Mouse (Mus musculus) urinary bladder, postnatal 0 days (tissue): ENCODE measurements around the gene Cdc37. TPM values are rescaled to one million over a fixed set of nuclear protein-coding genes. Genes with fewer than 3 reads are reported as not detected.

Experiments used
- polyA plus RNA-seq: library from polyadenylated mRNA; unstranded; fragments of >200 nt; fragmentation: Nextera tagmentation; extraction: Ambion mirVana; gene quantifications from 2 replicates; pipeline ENCODE4 v1.2.1, GENCODE M21; 2015

Gene Cdc37
- 166 and 173 TPM in 2 replicates for polyA plus RNA-seq

DNA sequence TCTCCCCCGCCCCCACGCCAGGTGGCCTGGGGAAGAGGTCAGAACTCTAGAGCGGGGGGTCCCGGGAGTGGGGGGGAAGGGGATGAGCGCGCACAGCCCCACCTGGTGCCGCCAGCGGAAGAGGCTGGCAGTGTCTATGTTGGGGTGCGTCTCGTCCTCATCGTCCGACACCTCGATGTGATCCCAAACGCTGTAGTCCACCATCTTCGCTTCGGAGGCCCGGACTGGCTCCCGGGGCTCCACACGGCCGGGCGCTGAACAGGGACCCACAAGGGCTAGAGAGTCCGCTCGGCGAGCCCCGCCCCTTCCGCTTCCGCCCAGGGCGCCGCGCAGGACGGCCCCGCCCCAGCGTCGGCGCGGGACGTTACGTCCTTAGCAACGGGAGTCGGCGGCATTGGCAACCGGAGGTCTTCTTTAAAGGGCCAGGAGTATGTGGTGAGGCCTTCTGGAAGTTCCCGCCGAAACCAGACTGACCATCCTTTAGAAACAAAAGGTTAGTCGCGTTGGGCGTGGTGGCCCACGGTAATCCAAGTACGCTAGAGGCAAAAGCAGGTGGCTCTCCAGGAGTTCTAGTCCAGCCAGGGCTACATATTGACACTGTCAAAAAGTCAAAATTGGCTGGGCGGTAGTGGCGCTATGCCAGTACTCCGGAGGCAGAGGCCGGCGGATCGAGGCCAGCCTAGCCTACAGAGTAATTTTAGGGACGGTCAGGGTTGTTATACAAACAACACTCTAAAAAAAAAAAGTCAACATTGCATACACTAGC, at the start of gene Cdc37:
Gene Cdc37, minus strand, starts transcription at position 329 of the 766 bp plus-strand sequence.

DNA sequence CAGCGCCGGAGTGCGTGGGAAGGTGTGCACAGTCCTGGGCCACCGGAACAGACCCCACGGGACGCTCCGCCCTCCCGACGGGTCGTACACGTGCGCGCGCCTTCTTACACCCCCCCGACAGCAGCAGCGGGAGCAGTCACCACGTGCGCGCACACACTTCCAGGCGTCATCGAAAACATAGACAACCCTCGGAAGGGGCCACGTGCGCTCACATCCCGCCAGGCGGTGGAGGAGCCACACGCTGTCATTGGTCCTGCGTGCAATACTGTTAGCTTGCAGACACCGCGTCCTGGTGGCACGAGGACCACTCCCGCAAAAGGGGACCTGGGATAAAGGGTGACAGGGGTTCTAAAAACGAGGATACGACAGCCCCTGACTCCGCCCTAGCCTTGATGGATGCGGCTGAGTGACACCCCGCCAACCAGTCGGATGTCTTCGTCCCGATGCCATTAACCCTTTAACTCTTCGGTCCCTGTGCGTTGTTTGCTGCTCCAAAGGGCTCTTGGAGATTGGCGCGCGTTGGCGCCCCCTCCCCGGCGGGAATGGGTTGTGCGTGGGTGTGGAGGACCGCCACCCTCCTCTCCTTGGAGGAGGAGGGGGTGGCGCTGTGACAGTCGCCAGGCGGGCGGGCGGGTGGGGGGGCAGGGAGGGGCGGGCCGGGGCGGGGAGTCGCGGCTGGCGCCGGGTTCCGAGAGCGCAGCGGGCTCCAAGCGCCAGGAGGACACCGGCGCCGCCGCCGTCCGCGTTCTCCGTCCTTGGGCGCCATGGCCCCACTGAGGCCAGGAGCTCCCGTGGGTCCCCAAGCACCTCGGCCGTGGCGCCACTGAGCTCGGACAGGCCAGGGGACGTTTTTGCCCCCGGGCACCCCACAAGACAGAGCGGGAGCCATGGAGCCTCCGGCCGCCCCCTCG, 15.5 kb upstream of the Cdc37 start, which contains the start of gene Pde4a:
Gene Pde4a, plus strand, starts transcription at position 674 of the 911 bp plus-strand sequence.

DNA sequence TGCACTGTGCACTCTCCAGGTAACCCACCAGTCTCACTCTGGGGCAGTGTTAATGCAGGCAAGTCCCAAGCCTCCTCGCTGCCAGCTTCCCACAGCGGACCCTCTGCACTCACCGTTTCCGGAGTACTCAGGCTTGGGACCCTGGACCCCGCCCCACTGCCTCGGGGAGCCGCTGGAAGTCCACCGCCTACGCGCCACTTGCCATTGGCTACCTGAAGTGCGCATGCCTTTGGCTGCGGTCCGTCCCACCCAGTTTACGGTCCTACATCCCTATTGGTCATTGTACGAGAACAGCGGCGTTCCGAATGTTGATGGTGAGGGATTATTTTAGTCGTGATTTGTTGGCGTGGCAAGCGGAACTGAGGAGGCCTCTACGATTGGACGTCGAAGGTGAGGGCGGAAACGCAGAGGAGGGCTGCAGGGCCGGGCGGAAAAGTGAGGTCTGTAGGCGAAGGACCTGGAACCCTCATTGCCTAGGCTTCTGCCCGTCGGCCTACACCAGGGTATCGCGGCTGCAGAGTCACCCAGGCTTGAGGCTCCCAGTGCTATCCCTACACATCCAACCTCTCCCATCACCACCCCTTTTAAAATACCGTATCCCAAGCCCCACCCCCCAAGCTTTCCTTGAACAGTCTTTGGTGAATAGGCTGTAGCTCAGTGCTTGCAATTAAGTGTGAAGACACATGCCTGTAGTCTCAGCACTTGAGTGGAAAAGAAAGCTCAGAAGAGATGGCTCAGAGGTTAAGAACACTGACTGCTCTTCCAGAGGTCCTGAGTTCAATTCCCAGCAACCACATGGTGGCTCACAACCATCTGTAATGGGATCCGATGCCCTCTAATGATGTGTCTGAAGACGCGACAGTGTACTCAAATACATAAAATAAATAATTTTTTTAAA, 18.5 kb downstream of the Cdc37 start, which contains the start of gene Tyk2:
Gene Tyk2, minus strand, starts transcription at position 185 of the 898 bp plus-strand sequence.

DNA sequence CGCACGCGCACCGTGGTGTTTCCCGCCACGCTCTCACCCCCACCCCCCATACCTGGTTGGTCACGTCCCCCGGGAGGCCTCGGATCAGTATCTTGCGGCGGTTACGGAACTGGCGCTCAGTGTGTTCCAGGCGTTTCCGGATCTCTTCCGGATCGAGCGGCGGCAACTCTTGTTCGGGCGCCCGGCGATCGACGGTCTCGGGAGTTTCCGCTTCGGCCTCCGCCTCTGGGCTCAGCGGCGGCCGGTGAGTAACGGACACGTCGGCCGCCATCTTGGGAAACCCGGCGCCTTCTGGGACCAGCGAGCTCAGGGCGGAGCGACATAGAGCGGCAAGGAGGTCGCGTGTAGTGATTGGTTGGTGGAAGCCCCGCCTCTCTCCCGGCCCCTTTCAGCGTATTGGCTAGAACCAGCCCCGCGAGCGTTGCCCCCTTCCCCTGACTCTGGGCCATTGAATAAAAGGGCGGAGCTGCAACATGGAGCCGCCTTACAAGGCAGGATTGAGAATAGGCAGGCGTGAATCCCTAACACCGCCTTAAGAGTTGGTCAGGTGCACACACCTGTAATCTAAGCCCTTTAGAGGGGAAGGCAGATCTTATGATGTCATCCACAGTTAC, 58.0 kb downstream of the Cdc37 start, which contains the start of the genes Gm38431 and Raver1:
Gene Gm38431, minus strand, starts transcription at position 291 of the 614 bp plus-strand sequence.
Gene Raver1, minus strand, starts transcription at position 302 of the 614 bp plus-strand sequence.

Other genes starting within 250 kb of the Cdc37 start
- gene Dnmt1, start 190.1 kb downstream of the Cdc37 start, polyA plus RNA-seq = 19.8 and 22.3 TPM in 2 replicates
- 42.4 and 46.4 TPM in 2 replicates for gene S1pr2, start 173.2 kb downstream of the Cdc37 start, polyA plus RNA-seq
- 98.2 and 105 TPM in 2 replicates for gene Mrpl4, start 147.2 kb downstream of the Cdc37 start, polyA plus RNA-seq
- gene Icam1, start 134.0 kb downstream of the Cdc37 start, polyA plus RNA-seq = 15.9 and 21.2 TPM in 2 replicates
- gene Icam4, start 120.6 kb downstream of the Cdc37 start, polyA plus RNA-seq = 0.82 and 0.83 TPM in 2 replicates
- 0.08 and 0.14 TPM in 2 replicates for gene Icam5, start 117.9 kb downstream of the Cdc37 start, polyA plus RNA-seq
- not detected in 2 replicates for gene Zglp1, start 82.9 kb downstream of the Cdc37 start, polyA plus RNA-seq
- 0.19 and 0.22 TPM in 2 replicates for gene Gm49373, start 76.9 kb downstream of the Cdc37 start, polyA plus RNA-seq
- gene Fdx1l, start 76.4 kb downstream of the Cdc37 start, polyA plus RNA-seq = 45.2 and 48.2 TPM in 2 replicates
- gene Gm38431, start 58.0 kb downstream of the Cdc37 start, polyA plus RNA-seq = 0.52 and 0.77 TPM in 2 replicates
- gene Raver1, start 58.0 kb downstream of the Cdc37 start, polyA plus RNA-seq = 21.1 and 26.9 TPM in 2 replicates
- gene Tyk2, start 18.7 kb downstream of the Cdc37 start, polyA plus RNA-seq = 9.0 and 9.8 TPM in 2 replicates
- gene Pde4a, start 15.7 kb upstream of the Cdc37 start, polyA plus RNA-seq = 3.7 and 4.5 TPM in 2 replicates
- gene Keap1, start 89.4 kb upstream of the Cdc37 start, polyA plus RNA-seq = 38.9 and 41.2 TPM in 2 replicates
- gene S1pr5, start 98.5 kb upstream of the Cdc37 start, polyA plus RNA-seq = 0.08 and 0.11 TPM in 2 replicates
- gene Atg4d, start 115.3 kb upstream of the Cdc37 start, polyA plus RNA-seq = 20.9 and 25.4 TPM in 2 replicates
- 8.3 and 8.4 TPM in 2 replicates for gene Kri1, start 138.0 kb upstream of the Cdc37 start, polyA plus RNA-seq
- gene Cdkn2d, start 141.4 kb upstream of the Cdc37 start, polyA plus RNA-seq = 27.9 and 29.2 TPM in 2 replicates
- 24.7 and 28.5 TPM in 2 replicates for gene Ap1m2, start 162.4 kb upstream of the Cdc37 start, polyA plus RNA-seq
- 106 and 120 TPM in 2 replicates for gene Slc44a2, start 170.7 kb upstream of the Cdc37 start, polyA plus RNA-seq
- gene Ilf3, start 217.9 kb upstream of the Cdc37 start, polyA plus RNA-seq = 52.5 and 56.4 TPM in 2 replicates